Mouse (Mus musculus) olfactory bulb, adult 2 months (tissue): ENCODE measurements at regions not wholly inside any gene's neighbourhood (a gene's known extent, or its start where the extent isn't known, plus 50 kb on each side); places are given as distances from the start of the nearest gene placed in this dataset.

Experiments
- CTCF ChIP-seq: fragments of 200-500 bp; IDR thresholded peaks from 2 replicates; pipeline ENCODE4 v1.5.1; 2012; ENCODE audit warnings: low read depth, mild to moderate bottlenecking, low read length, moderate library complexity; ENCODE audit not compliant: insufficient read depth
- POLR2A ChIP-seq: fragments of 200-500 bp; IDR thresholded peaks from 2 replicates; pipeline ENCODE4 v1.6.1; 2012; ENCODE audit warnings: mild to moderate bottlenecking, low read depth, low read length, moderate library complexity; ENCODE audit not compliant: insufficient read depth

- TF ChIP-seq CTCF: no peak
- TF ChIP-seq POLR2A: no peak
These were observed 344.2 kb downstream of the Galc start for GRCm38 (mm10) chr12:97915026-97915425.
